Mouse (Mus musculus) thymus, adult 2 months (tissue): ENCODE data around the gene Sesn2.

Source experiments
- CTCF ChIP-seq: fragments of 200-500 bp; IDR thresholded peaks from 2 replicates; pipeline ENCODE4 v1.5.1; 2012; ENCODE audit warnings: mild to moderate bottlenecking, control low read depth, low read length, moderate library complexity, borderline replicate concordance; ENCODE audit not compliant: control insufficient read depth, poor library complexity, insufficient read depth; ENCODE audit errors: extremely low read depth
- POLR2A ChIP-seq: fragments of 200-500 bp; IDR thresholded peaks from 2 replicates; pipeline ENCODE4 v1.6.1; 2012; ENCODE audit warnings: mild to moderate bottlenecking, low read length, control low read depth, moderate library complexity; ENCODE audit not compliant: control insufficient read depth, poor library complexity, insufficient read depth; ENCODE audit errors: extremely low read depth

DNA sequence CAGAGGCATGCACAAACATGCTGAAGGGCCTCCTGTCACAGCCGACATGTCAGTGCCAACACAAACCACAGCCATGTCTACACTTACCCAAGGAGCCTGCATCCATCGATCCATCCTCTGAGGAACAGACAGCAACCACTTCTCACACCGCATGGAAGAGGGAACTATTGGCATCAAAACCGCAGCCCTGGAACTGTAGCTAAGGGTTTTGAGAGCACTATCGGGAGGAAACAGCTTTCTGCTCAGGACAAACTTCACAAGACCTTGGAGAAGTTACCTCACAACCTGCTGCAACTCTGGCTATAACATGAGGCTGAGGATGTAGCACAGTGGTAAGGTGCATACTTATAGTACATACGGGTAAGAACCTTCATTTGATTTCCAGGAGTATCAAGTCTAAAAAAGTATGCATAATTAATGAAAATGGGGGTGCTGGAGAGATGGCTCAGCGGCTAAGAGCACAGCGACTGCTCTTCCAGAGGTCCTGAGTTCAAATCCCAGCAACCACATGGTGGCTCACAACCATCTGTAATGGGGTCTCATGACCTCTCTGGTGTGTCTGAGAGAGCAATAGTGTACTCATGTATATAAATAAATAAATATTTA is 17.7 kb upstream of the Sesn2 start:
- TF ChIP-seq POLR2A (no peak), CTCF (no peak)
